Mouse (Mus musculus) spleen, postnatal 4 days (tissue): ENCODE results near the gene Gpr88.
A peak's percentile ranks its signal among the peaks of the same experiment; 100 is the strongest.

ENCODE experiments used
- DNase-seq, 2 experiments: peaks; one replicate each; pipeline ENCODE4 v3.0.0; 2022; ENCODE audit warnings: low spot score in 2 of 2

Gene Gpr88

DNA sequence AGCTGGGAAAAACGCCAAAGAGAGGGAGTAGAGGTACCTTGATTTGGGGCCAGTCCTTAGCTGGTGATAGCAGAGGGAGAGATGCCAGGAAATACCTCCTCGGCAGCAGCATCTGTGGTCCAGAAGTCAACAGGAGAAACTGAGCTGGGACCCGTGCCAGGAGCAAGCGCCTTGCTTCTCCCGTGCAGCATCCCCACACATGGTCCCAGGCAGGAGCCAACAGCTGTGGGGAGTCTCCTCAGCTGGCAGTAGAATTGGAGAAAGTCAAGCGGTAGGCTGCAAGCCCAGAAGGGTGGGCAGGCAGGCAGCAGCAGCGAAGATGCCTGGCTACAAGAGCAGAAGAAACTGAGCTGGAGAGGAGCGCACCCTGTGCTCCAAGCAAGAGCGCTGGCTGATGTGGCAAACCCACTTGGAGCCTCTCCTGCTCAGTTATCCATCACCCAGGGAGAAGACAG is at the start of gene Gpr88:
Gpr88 (minus strand) TSS at position 427 of the 455 bp plus-strand sequence.
- DNase-seq, result no peak

DNA sequence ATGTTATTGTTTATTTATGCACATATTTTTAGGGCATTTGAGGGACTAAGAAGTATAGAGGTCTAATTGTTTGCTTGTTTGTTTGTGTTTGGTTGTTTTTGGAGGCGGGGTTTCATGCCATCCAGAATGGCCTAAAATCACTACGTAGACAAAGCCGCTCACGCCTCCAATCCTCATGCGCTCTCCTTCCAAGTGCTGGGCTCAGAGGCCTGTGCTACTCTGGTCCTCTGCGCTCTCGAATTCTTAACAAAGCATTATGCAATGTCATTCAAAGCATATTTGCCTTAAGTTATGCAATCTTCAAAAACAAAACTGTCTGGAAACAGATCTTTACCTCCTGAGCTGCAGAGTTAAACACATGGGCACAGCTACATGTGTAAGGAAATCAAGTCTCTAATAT is 49.3 kb upstream of the Gpr88 start:
- DNase-seq, result no peak

DNA sequence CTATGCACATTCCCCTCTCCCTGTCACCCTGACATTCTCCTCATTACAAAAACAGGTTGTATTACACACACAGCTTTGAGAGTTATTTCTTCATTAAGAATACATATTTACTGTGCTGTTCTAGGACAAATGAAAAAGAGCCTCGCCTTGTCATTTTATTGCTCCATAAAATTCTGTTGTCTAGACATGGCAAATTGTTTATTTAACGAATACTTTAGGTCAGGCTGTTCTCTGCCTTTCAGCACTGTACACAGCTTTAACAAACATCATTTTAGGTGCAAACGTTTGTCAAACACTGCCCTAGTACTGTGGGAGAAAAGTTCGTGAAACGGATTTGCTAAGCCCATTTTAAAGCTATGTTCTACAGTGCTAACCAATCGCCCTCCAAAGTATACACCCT is 48.5 kb upstream of the Gpr88 start:
- DNase-seq, result no peak

DNA sequence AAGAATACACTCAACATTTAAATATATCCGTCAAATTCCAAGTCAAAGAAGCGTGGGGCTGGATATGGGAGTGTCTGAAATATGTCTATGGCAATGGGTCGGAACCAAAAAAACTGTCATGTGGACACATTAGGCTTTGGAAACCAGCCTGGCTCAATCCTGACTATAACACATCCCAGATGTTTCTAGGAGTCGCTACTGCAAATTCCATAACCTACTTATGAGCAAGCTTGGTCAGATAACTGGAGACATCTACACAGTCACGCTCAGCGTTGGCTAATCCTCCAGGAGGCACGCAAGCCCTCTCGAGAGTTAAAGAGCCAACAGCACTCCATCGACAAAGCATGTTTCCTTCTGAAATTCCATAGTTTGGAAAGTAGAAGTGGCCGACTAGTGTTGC is 45.4 kb upstream of the Gpr88 start:
- no peak for DNase-seq

DNA sequence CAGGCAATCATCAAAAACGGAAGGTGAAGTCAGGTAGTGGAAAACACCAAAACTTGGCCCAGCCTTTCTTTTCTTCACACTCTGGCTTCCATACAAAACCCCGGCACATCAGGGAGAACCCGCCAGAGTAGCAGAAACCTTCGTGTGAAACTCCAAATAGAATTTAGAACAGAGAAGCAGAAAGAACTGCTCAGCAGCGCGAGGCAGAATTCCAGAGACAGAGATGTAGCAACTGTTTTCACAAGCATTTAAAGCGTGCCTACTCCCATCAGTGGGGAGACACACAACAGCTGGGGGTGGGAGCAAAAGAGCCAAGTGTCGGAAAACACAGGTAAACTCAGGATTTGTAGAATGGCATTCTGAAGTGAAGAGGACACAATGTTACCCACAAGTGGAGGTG is 44.7 kb upstream of the Gpr88 start:
- no peak for DNase-seq

DNA sequence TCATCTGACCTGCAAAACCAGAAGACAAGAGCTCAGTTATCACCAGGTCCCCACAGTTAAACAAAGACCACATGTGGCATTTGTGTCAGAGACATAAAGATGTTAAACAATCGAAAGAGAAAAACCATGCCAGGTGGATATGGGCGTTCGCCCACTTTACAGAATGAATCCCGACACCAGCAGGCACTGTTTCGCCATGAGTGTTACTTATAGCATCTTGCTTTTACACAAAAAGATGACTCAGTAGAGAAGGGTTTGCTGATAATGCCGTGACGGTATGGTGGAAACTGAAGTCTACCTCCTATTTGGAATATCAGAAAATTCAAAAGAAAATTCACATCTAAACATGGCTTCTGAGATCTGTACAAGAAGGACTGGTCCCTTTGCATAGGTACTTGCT is 43.9 kb upstream of the Gpr88 start:
- no peak for DNase-seq

DNA sequence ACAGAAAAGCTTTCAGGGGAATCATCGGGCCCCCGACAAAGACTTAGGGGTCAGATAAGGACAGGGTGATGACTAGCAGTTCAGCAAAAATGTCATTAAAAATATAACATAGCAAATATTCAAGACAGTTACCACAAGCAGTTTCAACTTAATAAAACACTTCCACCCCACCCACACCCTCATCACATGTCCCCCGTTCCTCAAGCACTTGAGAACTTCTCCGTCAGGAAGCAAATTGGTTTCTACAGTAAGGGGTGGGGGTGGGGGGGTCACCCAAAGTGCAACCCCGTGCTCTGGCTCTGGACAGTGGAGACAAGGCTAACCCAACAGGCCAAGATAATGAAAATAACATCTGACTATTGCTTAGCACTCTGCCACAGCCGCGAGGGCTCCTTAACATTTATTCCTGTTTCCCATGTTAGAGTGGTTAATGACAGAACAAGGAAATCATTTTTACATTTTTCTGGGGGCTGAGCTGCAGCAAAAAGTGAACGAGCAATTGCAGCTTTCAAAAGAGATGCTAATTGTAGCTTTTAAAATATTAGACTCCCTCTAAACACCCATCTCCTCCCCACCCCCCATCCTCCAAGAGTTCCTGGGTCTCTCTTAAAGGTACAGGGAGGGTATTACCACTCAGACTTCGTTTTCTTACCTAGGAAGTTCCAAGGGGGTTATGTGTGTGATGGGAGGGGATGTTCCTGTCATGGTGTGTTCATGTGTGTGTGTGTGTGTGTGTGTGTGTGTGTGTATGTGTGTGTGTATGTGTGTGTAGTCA is 36.9 kb upstream of the Gpr88 start:
- no peak for DNase-seq

DNA sequence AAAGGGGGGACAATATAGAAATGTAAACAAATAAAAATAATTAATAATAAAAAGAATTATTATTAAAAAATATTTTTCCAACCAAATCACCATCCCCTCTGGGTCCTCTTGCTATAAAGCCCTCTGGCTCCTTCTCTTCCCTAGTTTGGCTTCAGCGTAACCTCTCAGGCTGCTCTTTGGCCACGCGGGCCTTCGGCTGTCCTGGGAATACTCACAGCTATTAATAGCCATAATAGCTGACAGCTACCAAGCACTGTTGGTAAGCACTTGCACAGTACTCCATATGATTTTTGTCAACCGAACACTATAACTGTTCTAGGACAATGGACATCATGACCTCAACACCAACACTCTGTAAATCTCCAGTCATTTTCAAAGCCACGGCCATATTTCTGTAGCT is 35.5 kb upstream of the Gpr88 start:
- no peak for DNase-seq

DNA sequence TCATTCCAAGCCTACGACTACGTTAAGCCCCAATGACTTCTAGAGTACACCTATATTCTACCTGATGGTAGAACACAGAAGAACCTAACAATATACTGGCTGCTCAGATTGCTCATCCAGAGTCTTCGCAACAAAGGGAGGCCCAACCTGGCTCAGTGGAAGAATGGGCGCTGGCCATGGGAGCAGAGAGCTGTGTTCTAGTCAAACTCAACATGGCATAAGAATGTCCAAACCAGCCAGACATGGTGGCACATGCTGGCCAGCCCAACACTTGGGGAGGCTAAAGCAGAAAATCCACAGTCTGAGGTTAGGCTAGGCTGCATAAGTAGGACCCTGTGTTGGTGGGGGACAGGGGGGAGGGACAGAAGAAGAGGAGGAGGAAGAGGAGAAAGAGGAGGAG is 31.4 kb upstream of the Gpr88 start:
- DNase-seq, result no peak

DNA sequence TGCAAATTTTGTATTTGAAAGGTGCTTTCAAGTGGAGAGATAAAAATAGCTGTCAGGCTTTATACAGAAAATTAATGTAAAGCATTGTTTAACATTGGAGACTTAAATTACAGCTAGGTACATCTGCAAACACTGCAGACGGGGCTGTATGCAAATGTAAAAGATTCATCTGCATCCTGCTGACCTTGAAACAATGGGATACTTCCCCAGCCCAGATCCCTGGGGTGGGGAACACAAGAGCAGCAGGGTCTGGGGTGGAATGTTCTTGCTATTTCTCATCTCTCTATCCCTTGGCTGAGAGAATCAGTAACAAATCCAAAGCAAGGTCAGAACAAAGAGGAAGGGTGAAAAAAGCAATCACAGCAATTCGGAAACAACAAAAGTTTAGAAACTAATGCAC is 30.7 kb upstream of the Gpr88 start:
- DNase-seq, result no peak

DNA sequence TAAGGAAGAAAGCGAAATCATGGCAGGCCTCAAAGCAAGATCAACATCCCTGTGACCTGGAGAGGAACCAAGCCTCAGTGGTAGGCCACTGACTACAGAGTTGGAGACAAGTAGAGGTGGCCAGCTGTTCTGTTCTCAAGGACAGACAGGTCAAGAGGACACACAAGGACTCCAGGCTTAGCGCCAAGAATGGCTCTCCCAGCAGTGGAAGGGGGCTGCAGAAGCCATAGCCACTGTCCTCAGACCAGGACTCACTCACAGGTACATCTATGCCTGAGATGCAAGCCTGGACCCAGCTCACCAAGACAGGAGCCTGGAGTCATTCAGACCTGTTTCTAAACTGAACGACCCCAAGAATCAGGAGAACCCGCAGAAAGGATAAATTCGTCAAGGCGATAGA is 28.4 kb upstream of the Gpr88 start:
- no peak for DNase-seq

DNA sequence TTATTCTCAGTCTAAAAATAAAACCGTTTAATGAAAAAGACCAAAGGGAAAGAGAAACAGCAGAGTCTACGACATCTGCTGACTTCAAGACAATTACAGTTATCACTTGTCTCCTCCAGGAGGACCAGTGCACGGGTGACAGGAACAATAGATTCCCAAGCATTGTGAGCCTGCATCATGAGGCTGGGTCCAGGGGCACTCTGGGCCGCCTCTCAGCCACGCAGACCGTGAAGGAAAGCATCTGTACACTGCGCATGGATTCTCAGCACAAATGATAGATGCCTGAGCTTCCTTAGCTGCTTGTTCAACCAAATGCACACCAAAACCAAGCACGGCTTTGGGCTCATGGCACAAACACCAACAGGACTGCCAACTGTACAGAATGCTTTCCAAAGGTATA is 23.8 kb upstream of the Gpr88 start:
- no peak for DNase-seq

DNA sequence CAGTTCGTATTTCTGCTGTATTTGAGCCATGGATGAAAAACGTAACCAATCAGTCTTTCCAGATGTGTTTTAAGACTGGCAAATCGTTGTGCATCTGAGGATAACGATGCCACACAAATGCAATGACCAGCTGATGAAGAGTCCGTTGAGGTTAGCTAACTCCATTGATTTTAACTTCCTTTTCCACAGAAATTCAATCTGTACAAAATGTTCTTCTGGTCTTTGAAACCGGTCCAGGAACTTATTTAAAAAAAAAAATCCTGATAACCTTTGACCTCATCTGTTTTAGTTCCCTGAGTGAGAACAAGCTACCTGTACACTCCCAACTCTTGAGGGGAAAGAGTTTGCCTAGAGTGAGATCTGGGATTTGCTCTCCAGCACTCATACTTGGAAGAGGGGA is 18.4 kb upstream of the Gpr88 start:
- no peak for DNase-seq

DNA sequence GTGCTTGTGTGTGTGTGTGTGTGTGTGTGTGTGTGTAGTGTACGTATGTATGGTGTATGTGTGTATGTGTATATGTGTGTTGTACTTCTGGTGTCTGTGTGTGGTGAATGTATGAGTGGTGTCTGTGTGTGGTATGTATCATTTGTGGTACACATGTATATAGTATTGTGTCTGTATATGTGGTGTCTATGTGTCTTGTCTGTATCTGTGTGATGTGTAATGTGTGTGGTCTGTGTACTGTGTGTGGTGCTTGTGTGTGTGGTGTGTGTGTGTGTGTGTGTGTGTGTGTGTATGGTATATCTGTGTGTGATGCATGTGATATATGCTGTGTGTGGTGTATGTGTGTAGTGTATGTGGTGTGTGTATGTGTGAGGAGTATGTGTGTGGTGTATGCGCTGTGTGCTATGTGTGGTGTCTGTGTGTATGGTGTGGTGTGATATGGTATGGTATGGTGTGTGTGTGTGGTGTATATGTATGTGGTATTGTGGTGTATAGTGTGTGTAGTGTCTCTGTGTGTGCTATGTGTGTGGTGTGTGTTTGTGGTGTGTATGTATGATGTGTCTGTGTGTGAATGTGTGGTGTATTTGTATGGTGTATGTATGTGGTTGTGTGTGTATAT is 13.8 kb upstream of the Gpr88 start:
- DNase-seq, result no peak

DNA sequence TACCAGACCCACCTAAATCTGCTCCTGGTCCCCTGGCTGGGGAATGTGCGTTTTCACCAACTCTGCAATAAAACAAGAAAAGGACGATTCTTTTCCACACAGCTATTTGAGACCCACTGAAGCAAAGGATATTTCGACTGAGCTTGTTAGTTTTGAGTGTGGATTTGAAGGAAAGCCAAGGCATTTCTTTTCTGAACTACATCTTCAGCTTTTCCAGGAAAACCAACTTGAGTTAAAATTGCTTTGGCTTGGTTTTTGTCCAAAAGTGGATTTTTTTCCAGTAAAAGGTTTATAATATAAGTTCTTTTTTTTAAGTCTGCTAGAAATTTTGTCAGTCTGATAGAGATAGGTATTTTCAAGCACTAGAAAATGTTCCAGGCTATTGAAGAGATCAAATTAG is 13.1 kb upstream of the Gpr88 start:
- DNase-seq, result no peak

DNA sequence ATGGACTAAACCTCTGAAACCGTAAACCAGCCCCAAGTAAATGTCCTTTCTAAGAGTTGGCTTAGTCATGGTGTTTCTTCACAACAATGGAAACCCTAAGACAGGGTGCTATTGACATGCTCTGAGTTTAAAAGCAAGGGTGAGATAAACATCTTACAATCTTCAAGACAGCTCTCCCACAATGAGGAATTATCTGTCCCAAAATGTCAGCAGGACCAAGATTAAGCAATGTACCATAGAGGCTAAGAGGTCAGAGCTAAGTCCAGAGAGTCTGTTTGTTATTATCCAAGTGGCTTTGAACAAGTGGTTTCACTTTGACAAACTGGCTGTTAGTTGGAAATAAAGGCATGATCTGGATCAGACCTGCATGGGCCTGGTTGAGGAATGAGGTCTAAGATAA is 10.7 kb upstream of the Gpr88 start:
- DNase-seq, result no peak

DNA sequence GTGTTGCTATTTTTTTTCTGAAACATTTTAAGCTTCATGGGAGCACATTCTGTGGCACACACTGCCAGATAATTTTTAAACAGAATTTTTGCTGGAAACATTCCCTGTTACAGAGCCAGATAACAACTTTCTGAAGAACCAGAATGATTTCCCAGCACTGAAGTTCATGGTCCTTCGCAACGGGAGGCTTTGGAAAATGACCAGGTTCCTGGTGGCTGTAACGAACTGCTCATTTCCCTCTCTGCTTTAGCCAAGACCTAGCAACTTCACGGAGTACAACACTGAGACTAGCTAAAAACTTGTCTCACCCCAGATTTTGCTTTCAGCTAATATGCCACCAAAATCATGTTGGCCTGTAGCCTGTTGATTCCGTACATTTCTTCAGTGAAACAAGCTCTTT is 9.8 kb upstream of the Gpr88 start:
- no peak for DNase-seq

DNA sequence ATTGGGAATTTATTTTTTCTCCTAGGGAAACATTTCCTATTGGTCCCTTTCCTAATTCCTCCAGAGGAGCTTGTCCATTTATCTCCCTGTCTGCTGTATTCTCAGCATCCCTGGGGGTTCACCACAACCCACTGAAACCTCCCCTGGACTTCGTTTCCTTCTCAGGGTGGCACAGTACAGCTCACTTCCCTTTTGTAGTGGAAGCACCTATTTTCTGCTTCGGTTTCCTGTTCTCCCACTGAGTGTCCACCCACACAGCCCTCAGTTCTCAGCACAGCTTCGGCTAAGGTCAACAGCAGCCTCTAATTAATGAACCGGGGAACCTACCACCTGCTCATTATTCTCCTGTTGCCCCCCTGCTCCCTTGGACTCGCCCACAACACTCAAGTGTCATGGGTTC is 2.8 kb upstream of the Gpr88 start:
- no peak for DNase-seq

DNA sequence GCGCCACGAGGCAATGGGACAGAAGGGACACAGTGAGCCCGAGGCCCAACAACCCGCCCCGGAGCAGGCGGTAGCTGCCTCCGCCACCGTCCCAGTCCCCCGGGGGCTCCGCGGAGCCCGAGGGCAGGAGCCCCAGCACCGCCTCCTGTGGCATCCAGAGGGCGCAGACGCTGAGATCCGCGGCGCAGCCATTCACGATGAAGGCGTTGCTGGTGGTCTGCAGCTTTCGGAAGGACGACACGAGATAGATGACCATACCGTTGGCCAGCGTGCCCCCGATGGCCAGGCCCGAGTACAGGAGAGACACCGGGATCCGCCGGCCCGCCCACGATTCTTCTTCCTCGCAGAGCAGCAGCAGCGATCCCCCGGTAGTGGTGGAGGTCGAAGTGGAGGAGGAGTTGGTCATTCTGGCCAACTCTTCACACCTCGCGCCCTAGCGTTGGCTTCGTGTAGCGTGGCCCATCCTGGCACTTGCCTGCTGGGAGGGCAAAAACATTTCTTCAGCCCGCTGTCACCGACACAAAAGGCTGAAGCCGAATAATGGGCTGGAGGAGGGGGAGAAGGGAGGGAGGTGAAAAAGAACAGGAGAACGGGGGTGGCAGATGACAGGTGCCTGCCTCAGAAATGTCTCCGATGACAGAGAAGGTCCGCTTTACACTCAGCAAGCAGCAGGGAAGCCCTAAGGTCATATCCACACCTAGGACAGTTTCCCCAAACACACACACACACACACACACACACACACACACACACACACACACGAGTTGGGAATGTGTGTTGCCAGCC is 855 bp downstream of the Gpr88 start:
- DNase-seq, result peak in 1 of 2 experiments; percentile 62

DNA sequence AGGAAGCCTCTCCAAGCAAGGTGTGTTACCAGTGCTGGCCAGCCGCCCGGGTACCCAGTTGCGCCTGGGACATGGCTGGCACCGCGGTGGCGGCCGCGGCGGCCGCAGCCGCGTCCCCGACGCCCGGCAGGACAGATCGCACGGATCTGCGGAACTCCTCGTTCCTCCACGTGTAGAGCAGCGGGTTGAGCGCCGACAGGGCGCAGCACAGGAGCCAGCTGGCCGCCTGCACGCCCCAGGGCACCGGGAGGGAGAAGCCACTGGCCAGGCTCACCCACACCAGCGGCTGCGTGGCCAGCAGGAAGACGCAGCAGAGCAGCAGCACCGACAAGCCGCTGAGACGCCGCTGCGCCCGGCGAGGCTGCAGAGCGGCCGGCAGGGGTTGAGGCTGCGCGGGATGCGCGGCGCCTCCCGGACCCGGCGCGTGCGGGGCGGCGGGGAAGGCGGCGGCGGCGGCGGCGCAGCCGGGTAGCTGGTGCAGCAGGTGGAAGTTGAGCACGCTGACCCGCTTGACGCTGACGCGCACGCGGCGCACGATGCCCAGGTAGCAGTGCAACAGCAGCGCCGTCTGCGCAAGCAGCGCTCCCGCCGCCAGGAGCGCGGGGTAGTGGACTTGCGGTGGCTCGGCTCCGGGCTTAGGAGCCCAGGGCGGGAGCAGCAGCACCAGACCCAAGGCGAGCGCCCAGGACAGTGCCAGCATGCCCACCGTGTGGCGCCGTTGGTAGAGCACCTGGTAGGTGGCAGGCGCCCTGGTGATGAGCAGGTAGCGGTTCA is 1.6 kb downstream of the Gpr88 start:
- DNase-seq, result peak; percentile 13 to 64

DNA sequence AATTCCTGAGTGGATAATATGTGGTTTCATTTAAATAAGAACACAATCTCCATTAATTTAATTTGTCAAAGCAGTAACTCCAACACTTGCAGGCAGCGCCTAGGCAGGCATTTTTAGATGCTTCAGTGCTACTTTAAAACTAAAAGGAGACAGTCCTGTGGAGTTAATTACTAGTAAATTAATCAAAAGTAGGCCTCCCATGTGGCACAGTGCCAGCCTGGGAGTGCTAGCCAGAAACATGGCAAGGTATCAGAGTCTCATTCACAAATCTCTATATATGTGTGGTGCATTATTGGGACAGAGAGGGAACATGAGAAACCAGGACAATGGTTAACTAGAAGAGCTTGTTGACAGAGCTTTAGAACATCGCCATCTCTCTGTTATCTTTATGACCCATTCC is 4.3 kb downstream of the Gpr88 start:
- no peak for DNase-seq

DNA sequence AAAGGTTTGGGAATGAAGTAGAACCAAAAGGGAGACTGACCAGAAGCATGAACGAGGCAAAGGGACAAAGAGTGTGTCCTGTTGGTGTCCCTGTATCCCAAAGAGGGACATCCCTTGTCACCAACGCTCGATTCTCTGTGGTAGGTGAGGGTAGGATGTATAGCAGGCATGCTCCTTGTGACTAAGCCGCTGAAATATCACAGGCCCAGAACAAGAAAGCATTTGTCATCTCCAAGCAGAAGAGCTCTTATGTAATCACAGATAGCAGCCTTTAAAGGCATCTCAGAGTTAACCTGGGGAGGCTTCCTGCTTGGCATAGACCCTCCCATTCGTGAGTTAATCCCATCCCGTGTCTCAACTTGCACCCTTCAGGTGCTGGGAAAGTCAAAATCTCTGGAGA is 8.8 kb downstream of the Gpr88 start:
- no peak for DNase-seq
